Mouse (Mus musculus) embryonic facial prominence, embryonic 14.5 days (tissue): ENCODE data around the gene Ptprt. TPM values are rescaled to one million over a fixed set of nuclear protein-coding genes. Genes with fewer than 3 reads are reported as not detected.

ENCODE experiments used
- ATAC-seq: fragments of 200-750 bp; cut with Nextera tagmentation; 2 replicates; pipeline ENCODE4 v1.8.0; 2017; ENCODE audit warnings: low read depth, moderate number of reproducible peaks, moderate TSS enrichment
- DNase-seq: peaks from one replicate; pipeline ENCODE4 v3.0.0-alpha.2; 2015; ENCODE audit warnings: low spot score
- H3K27ac ChIP-seq: fragments of 300-500 bp; sonication (generic); replicated peaks from 2 replicates; pipeline ENCODE4 v1.5.1; 2014; ENCODE audit warnings: low read depth, mild to moderate bottlenecking, low read length, moderate library complexity
- H3K27me3 ChIP-seq: fragments of 300-500 bp; sonication (generic); replicated peaks from 2 replicates; pipeline ENCODE4 v1.6.1; 2014; ENCODE audit warnings: low read length; ENCODE audit not compliant: control insufficient read depth, insufficient read depth
- H3K36me3 ChIP-seq: fragments of 300-500 bp; sonication (generic); 2 replicates; pipeline ENCODE4 v1.6.1; 2014; ENCODE audit warnings: low read length, mixed read lengths; ENCODE audit not compliant: control insufficient read depth, insufficient read depth
- H3K4me1 ChIP-seq: fragments of 300-500 bp; sonication (generic); 2 replicates; pipeline ENCODE4 v1.6.1; 2014; ENCODE audit warnings: antibody characterized with exemption, low read length; ENCODE audit not compliant: control insufficient read depth, insufficient read depth
- H3K4me2 ChIP-seq: fragments of 300-500 bp; sonication (generic); 2 replicates; pipeline ENCODE4 v1.6.1; 2014; ENCODE audit warnings: low read depth, mild to moderate bottlenecking, low read length, moderate library complexity, mixed read lengths
- H3K4me3 ChIP-seq: fragments of 300-500 bp; sonication (generic); 2 replicates; pipeline ENCODE4 v1.5.1; 2014; ENCODE audit warnings: low read depth, mild to moderate bottlenecking, low read length
- H3K9ac ChIP-seq: fragments of 300-500 bp; sonication (generic); 2 replicates; pipeline ENCODE4 v1.6.1; 2014; ENCODE audit warnings: low read depth, mild to moderate bottlenecking, low read length, moderate library complexity, mixed read lengths
- H3K9me3 ChIP-seq: fragments of 300-500 bp; sonication (generic); 2 replicates; pipeline ENCODE4 v1.6.1; 2016; ENCODE audit warnings: low read length; ENCODE audit not compliant: control insufficient read depth
- WGBS: fragments of 180-500 bp; shearing (Covaris S2); extraction: QIAGEN DNeasy Blood & Tissue Kit; methylation state at CpG from one replicate; pipeline ENCODE4 v1.1.7; 2014; 5-methylcytosine and 5-hydroxymethylcytosine counted together
- polyA plus RNA-seq: library from polyadenylated mRNA; unstranded; fragments of >200 nt; fragmentation: Nextera tagmentation; extraction: Ambion mirVana; gene quantifications from 2 replicates; pipeline ENCODE4 v1.2.1, GENCODE M21; 2014

The Ptprt gene
- polyA plus RNA-seq, 1 experiment from 2014 or later: 3.0 TPM

GRCm38 (mm10) chr2:161704811-161705210, 956.1 kb downstream of the Ptprt start:
- DNase-seq (no peak), ATAC-seq (no peak)
- 37% methylated on average over 8 of the region's 8 CpGs for WGBS
- H3K27me3 ChIP-seq: peaks cover 3% of the 10 kb centered on the region; the same call in 1 of the 2 replicates
- H3K4me2 ChIP-seq: no peak overlapping the region
- no peaks in the 10 kb centered on the region for H3K4me1 ChIP-seq
- H3K36me3 ChIP-seq: no peaks in the 10 kb centered on the region
- H3K4me3 ChIP-seq: no peak overlapping the region
- no peak overlapping the region for H3K9ac ChIP-seq
- H3K27ac ChIP-seq: no peak overlapping the region
- H3K9me3 ChIP-seq: no peaks in the 10 kb centered on the region

- H3K9me3 ChIP-seq: no peaks in the 10 kb centered on the region
- H3K4me3 ChIP-seq: no peak overlapping the region
- H3K27ac ChIP-seq: no peak overlapping the region
- no peak overlapping the region for H3K9ac ChIP-seq
- DNase-seq (peak; percentile 75), ATAC-seq (peak; percentile 74)
- H3K36me3 ChIP-seq: no peaks in the 10 kb centered on the region
- H3K27me3 ChIP-seq: peaks cover 3% of the 10 kb centered on the region; the same call in 1 of the 2 replicates
- 49% methylated on average over 9 of the region's 9 CpGs for WGBS
- no peaks in the 10 kb centered on the region for H3K4me1 ChIP-seq
- H3K4me2 ChIP-seq: no peak overlapping the region
Observed at GRCm38 (mm10) chr2:161704410-161704809, 956.5 kb downstream of the Ptprt start.

- Histone ChIP-seq H3K9ac (no peak overlapping the region), H3K4me1 (no peaks in the 10 kb centered on the region), H3K4me2 (no peak overlapping the region), H3K4me3 (no peak overlapping the region), H3K27me3 (no peaks in the 10 kb centered on the region), H3K9me3 (no peaks in the 10 kb centered on the region), H3K36me3 (no peaks in the 10 kb centered on the region), H3K27ac (no peak overlapping the region)
- DNase-seq (no peak), ATAC-seq (no peak)
- 78% methylated on average over 8 of the region's 8 CpGs for WGBS
Observed at GRCm38 (mm10) chr2:161695819-161696218, 965.1 kb downstream of the Ptprt start.

GRCm38 (mm10) chr2:161668302-161668986, 992.5 kb downstream of the Ptprt start:
- 77% methylated on average over 12 of the region's 12 CpGs for WGBS

GRCm38 (mm10) chr2:161661912-161662311, 999.0 kb downstream of the Ptprt start:
- H3K9me3 ChIP-seq: no peaks in the 10 kb centered on the region
- H3K36me3 ChIP-seq: no peaks in the 10 kb centered on the region
- ATAC-seq (no peak), DNase-seq (peak; percentile 58)
- no peaks in the 10 kb centered on the region for H3K4me1 ChIP-seq
- H3K4me2 ChIP-seq: no peak overlapping the region
- no peak overlapping the region for H3K9ac ChIP-seq
- 20% methylated on average over 5 of the region's 5 CpGs for WGBS
- H3K4me3 ChIP-seq: no peak overlapping the region
- no peaks in the 10 kb centered on the region for H3K27me3 ChIP-seq
- H3K27ac ChIP-seq: no peak overlapping the region

More at GRCm38 (mm10) chr2:161668302-161668986, 992.5 kb downstream of the Ptprt start:
- Histone ChIP-seq H3K27me3 (no peaks in the 10 kb centered on the region), H3K4me1 (no peaks in the 10 kb centered on the region), H3K9ac (no peak overlapping the region), H3K9me3 (no peaks in the 10 kb centered on the region), H3K36me3 (no peaks in the 10 kb centered on the region), H3K4me3 (no peak overlapping the region), H3K4me2 (no peak overlapping the region), H3K27ac (no peak overlapping the region)
- ATAC-seq (no peak), DNase-seq (no peak)

- H3K4me1 ChIP-seq: no peaks in the 10 kb centered on the region
- no peaks in the 10 kb centered on the region for H3K27me3 ChIP-seq
- ATAC-seq: no peak
- no peak overlapping the region for H3K9ac ChIP-seq
- no peaks in the 10 kb centered on the region for H3K36me3 ChIP-seq
- no peak overlapping the region for H3K27ac ChIP-seq
- DNase-seq: peak; percentile 65
- H3K4me3 ChIP-seq: no peak overlapping the region
- no peaks in the 10 kb centered on the region for H3K9me3 ChIP-seq
- WGBS: 23% methylated on average over 4 of the region's 4 CpGs
- H3K4me2 ChIP-seq: no peak overlapping the region
Observed at GRCm38 (mm10) chr2:161660827-161661226, 1000.1 kb downstream of the Ptprt start.

- no peak overlapping the region for H3K9ac ChIP-seq
- ATAC-seq: no peak
- no peaks in the 10 kb centered on the region for H3K27me3 ChIP-seq
- no peak for DNase-seq
- no peak overlapping the region for H3K4me3 ChIP-seq
- no peaks in the 10 kb centered on the region for H3K9me3 ChIP-seq
- no peaks in the 10 kb centered on the region for H3K4me1 ChIP-seq
- no peaks in the 10 kb centered on the region for H3K36me3 ChIP-seq
- 76% methylated on average over 4 of the region's 4 CpGs for WGBS
- no peak overlapping the region for H3K27ac ChIP-seq
- H3K4me2 ChIP-seq: no peak overlapping the region
Observed at GRCm38 (mm10) chr2:161657046-161657445, 1003.9 kb downstream of the Ptprt start.

- 95% methylated on average over 3 of the region's 3 CpGs for WGBS
- H3K36me3 ChIP-seq: no peaks in the 10 kb centered on the region
- no peak overlapping the region for H3K4me2 ChIP-seq
- H3K9me3 ChIP-seq: no peaks in the 10 kb centered on the region
- ATAC-seq (no peak), DNase-seq (no peak)
- H3K4me1 ChIP-seq: no peaks in the 10 kb centered on the region
- no peak overlapping the region for H3K4me3 ChIP-seq
- H3K9ac ChIP-seq: no peak overlapping the region
- H3K27ac ChIP-seq: no peak overlapping the region
- H3K27me3 ChIP-seq: no peaks in the 10 kb centered on the region
Observed at GRCm38 (mm10) chr2:161656632-161657031, 1004.3 kb downstream of the Ptprt start.

- ATAC-seq (no peak), DNase-seq (no peak)
- Histone ChIP-seq H3K4me2 (no peak overlapping the region), H3K4me1 (no peaks in the 10 kb centered on the region), H3K27me3 (no peaks in the 10 kb centered on the region), H3K9me3 (no peaks in the 10 kb centered on the region), H3K4me3 (no peak overlapping the region), H3K9ac (no peak overlapping the region), H3K27ac (no peak overlapping the region), H3K36me3 (no peaks in the 10 kb centered on the region)
- 93% methylated on average over 2 of the region's 2 CpGs for WGBS
Observed at GRCm38 (mm10) chr2:161640805-161641204, 1020.1 kb downstream of the Ptprt start.
